8 mouse cellular contexts compared by ENCODE assay signal in the genomic region with DNA sequence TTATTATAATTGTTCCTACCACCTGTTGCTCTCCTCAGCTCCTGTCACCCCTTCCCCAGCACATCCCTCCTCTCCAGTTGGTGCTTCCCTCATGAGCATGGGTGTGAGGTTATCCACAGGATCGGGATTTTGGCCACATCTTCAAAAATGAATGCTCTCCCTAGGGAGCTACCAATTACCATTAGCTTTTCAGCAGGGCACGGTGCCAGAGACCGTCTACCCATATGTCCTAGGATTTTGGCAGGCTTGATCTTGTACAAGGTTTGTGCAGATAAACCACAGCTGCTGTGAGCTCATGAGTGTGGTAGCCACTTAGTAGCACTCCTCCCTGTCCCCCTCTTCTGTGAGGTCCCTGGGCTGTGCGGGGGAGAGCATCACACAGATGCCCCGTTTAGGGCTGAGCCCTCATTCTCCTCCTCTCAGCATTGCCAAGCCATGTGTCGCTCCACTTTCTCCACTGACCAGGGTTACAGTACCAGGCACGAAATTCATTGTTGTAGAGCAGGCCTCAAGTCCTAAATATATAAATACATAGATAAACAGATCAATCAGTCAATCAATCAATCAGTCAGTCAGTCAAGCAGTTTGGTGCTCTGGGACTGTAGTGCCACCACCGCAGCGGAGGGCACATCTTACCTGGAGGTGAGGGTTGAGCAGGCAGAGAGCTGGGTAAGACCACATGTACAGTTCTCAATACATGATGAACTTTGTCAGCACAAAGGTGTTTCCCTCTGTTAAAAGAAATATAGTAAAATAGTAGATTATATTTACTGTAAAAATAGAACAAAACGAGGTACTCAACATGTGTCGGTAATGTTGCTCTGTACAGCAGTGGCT. TPM values are rescaled to one million over a fixed set of nuclear protein-coding genes. Genes with fewer than 3 reads are reported as not detected.
A peak's percentile ranks its signal among the peaks of the same experiment; 100 is the strongest.
DNase-seq lines count a peak whose midpoint lies in the region; ATAC-seq and TF ChIP-seq lines count a peak whose summit lies in the region.

No protein-coding gene starts in this region.

- H3K9me3 ChIP-seq in heart, embryonic 16.5 days (replicated peaks; ENCODE audit: control insufficient read depth, low read length), result peaks cover 5% of the 10 kb centered on the region; the same call in 1 of the 2 replicates

- TF ChIP-seq CTCF in heart, adult 2 months (IDR thresholded peaks at IDR 0.05), result no peak

- H3K27me3 ChIP-seq in heart, embryonic 16.5 days (ENCODE audit: control insufficient read depth, insufficient read depth, low read length), result no peaks in the 10 kb centered on the region
- no peaks in the 10 kb centered on the region for H3K27me3 ChIP-seq in heart, adult 2 months (ENCODE audit: control insufficient read depth, insufficient read depth, low read length)

- intact Hi-C loops in heart, adult 2 months (cut with DNase I), result no loop called here

- no peak overlapping the region for H3K27ac ChIP-seq in heart, embryonic 16.5 days (ENCODE audit: low read length)
- H3K27ac ChIP-seq in heart, adult 2 months, result no peak overlapping the region

- H3K4me3 ChIP-seq in heart, embryonic 16.5 days (ENCODE audit: low read length), result no peak overlapping the region
- no peak overlapping the region for H3K4me3 ChIP-seq in heart, adult 2 months

- H3K4me2 ChIP-seq in heart, embryonic 16.5 days (ENCODE audit: low read depth, low read length), result no peak overlapping the region

- no peak overlapping the region for H3K9ac ChIP-seq in heart, embryonic 16.5 days (ENCODE audit: low read length)
- no peak overlapping the region for H3K9ac ChIP-seq in heart, adult 2 months (ENCODE audit: low read depth, low read length)

- peaks cover 1% of the 10 kb centered on the region; the same call in 1 of the 2 replicates for H3K79me2 ChIP-seq in heart, adult 2 months (replicated peaks; ENCODE audit: control insufficient read depth, insufficient read depth, low read length)

- no peak for TF ChIP-seq POLR2A in heart, adult 2 months (IDR thresholded peaks at IDR 0.05; ENCODE audit: insufficient read depth, low read depth, low read length)

- WGBS in heart, embryonic 16.5 days, result 60% methylated on average over 11 of the region's 11 CpGs
- WGBS in heart, adult 2 months, result 64% methylated on average over 11 of the region's 11 CpGs

- ATAC-seq in heart, embryonic 16.5 days (replicated peaks; ENCODE audit: extremely low read depth, insufficient read depth, low FRiP score), result peak; percentile 45; the same call in 1 of the 2 replicates
- no peak for ATAC-seq in monocyte, adult 5-6 weeks (replicated peaks; ENCODE audit: insufficient number of reproducible peaks, low FRiP score, low TSS enrichment, poor library complexity, severe bottlenecking)

- no peak for DNase-seq in heart, adult 2 months
- DNase-seq in 3T3-L1 (ENCODE audit: low read depth, low spot score), result peak; percentile 46
- peak; percentile 70 to 84 for DNase-seq in cerebellum, postnatal 14 days
- DNase-seq in layer of hippocampus, postnatal 36 days, result peak; percentile 24 to 26
- no peak for DNase-seq in thymus, postnatal 0 days (ENCODE audit: low spot score)
- no peak for DNase-seq in c-Kit-positive CD71-positive TER-119-positive erythroid progenitor cells, embryonic 14.5 days (ENCODE audit: low spot score)

- H3K36me3 ChIP-seq in heart, embryonic 16.5 days (ENCODE audit: control insufficient read depth, insufficient read depth), result peaks cover 9% of the 10 kb centered on the region
- no peaks in the 10 kb centered on the region for H3K36me3 ChIP-seq in heart, adult 2 months (ENCODE audit: control insufficient read depth, insufficient read depth, low read length)

- peaks cover 23% of the 10 kb centered on the region for H3K4me1 ChIP-seq in heart, embryonic 16.5 days (ENCODE audit: control insufficient read depth, insufficient read depth, low read length)
- H3K4me1 ChIP-seq in heart, adult 2 months (ENCODE audit: control insufficient read depth, insufficient read depth, low read length), result peaks cover 8% of the 10 kb centered on the region

- TF ChIP-seq EP300 in heart, adult 2 months (IDR thresholded peaks at IDR 0.05; ENCODE audit: insufficient read depth, low read depth, low read length), result no peak

RNA-seq across cellular contexts. Expression of a gene that starts 27.0 kb away (rescaled TPM):
- polyA plus RNA-seq in heart, embryonic 16.5 days (2015; fragmentation: Nextera tagmentation; extraction: Ambion mirVana), result 4.5 and 5.5 TPM in 2 replicates
- total RNA-seq in heart, adult 2 months (2021), result 1 to 10 TPM; 6.5 to 6.6 TPM
- 2.0 and 2.8 TPM in 2 replicates for polyA plus RNA-seq in heart, adult 2 months (2012; rRNA removed)
- total RNA-seq in layer of hippocampus, postnatal 36 days (2021), result 10 to 100 TPM; 13.0 to 16.7 TPM
- 5.0 and 5.3 TPM in 2 replicates for polyA plus RNA-seq in thymus, postnatal 0 days (2015; fragmentation: Nextera tagmentation; extraction: Ambion mirVana)
- 17.1 to 24.3 TPM (median 21.7 TPM) in 3 replicates for total RNA-seq in monocyte, adult 5-6 weeks (2017)

Comparison
In these comparisons a context has a peak if more than half of its experiments do, and no peak if none do; other contexts are left out.
1. DNase-seq: peak in 3T3-L1 (single experiment), cerebellum, postnatal 14 days (2 of 2) and layer of hippocampus, postnatal 36 days (2 of 2); none in heart, adult 2 months (0 of 2), thymus, postnatal 0 days (single experiment) and c-Kit-positive CD71-positive TER-119-positive erythroid progenitor cells, embryonic 14.5 days (single experiment).